Mouse (Mus musculus): ENCODE results near the gene Gadd45g. TPM values are rescaled to one million over a fixed set of nuclear protein-coding genes. Genes with fewer than 3 reads are reported as not detected.

The Gadd45g gene
- total and polyA plus RNA-seq, 2 experiments from 2014 or later = 30.4 to 46.6 TPM

DNA sequence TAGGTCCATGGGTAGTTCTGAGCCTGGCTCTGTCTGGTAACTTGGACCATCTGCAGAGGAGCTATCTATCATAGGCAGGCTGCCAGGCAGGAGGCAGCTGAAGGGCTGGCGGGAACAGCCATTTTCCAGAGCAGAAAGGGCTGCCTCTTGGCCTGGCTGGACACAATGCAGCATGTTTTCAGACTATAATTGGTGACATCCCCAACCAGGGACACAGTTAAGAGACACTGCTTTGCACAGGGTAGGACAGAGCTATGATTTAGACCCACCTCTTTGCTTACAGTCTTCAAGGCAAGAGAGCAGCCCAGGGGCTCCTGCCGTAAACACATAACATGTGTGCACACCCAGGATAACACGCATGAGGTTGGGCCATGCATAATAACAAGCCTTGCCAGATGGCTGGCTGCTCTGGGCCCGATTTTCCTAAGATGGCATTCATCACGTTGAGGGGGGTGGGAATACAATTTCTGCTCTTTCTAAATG lies 29.9 kb upstream of the Gadd45g start:
- no peaks in the 10 kb centered on the region for H3K27me3 ChIP-seq (ENCODE audit: control insufficient read depth, insufficient read depth, low read length)
- no peak overlapping the region for H3K9ac ChIP-seq (replicated peaks; ENCODE audit: low read depth, low read length)
- H3K27ac ChIP-seq (ENCODE audit: low read depth) = peak overlapping the region; percentile 36; the same call in 1 of the 2 replicates
- no peaks in the 10 kb centered on the region for H3K36me3 ChIP-seq (replicated peaks; ENCODE audit: control insufficient read depth, insufficient read depth, low read length)
- TF ChIP-seq EP300 (IDR thresholded peaks at IDR 0.05; ENCODE audit: low read depth) = no peak
- no peak for TF ChIP-seq CTCF (IDR thresholded peaks at IDR 0.05; ENCODE audit: low read depth)
- no peaks in the 10 kb centered on the region for H3K9me3 ChIP-seq (replicated peaks; ENCODE audit: control insufficient read depth, low read length)
- no peak for DNase-seq (ENCODE audit: low spot score)
- no peak overlapping the region for H3K4me2 ChIP-seq (ENCODE audit: low read depth, low read length)
- 60% methylated on average over 5 of the region's 5 CpGs for WGBS
- no peak overlapping the region for H3K4me3 ChIP-seq (ENCODE audit: low read depth, low read length)
- H3K4me1 ChIP-seq (ENCODE audit: control insufficient read depth, insufficient read depth) = peaks cover 10% of the 10 kb centered on the region
- no peak for ATAC-seq (ENCODE audit: insufficient read depth, low read depth)

DNA sequence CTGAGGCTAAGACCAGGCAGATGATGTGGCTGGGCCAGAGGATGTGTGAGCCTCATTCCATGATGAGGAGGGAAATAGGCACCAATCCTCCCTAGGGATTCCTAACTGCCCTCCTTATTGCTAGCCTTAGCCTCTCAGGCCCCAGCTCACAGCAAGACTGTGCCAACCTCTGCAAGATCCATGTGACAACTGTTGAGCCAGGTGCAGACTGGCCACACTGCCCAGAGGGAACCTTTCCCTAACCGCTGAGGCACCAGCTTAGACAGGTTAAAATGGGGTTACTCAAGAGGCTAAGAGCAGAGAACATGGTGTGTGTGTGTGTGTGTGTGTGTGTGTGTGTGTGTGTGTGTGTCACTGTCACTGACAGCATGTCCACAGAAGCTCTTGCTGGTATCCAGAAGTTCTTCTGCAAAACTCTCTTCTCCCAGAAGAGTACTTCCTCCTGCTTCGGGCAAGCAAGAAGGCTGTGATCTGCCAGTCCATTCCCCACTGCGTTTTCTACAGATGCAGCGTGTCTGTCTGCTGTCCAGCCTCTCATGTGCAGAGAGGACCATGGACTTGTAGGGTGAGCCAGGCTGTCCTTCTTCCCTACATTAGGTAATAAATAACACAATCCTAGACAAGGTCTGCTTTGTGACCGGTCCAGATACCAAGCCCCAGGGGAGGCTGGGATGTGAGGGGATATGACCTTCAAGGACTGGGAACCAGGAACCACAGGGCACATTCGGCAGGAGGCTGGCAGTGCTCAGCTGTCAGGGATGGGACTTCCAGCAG lies 28.1 kb upstream of the Gadd45g start:
- H3K9ac ChIP-seq (replicated peaks; ENCODE audit: low read depth, low read length) = no peak overlapping the region
- TF ChIP-seq EP300 (IDR thresholded peaks at IDR 0.05; ENCODE audit: low read depth) = no peak
- no peak for TF ChIP-seq CTCF (IDR thresholded peaks at IDR 0.05; ENCODE audit: low read depth)
- peaks cover 10% of the 10 kb centered on the region for H3K4me1 ChIP-seq (ENCODE audit: control insufficient read depth, insufficient read depth)
- no peaks in the 10 kb centered on the region for H3K27me3 ChIP-seq (ENCODE audit: control insufficient read depth, insufficient read depth, low read length)
- ATAC-seq (ENCODE audit: insufficient read depth, low read depth) (no peak), DNase-seq (ENCODE audit: low spot score) (no peak)
- no peaks in the 10 kb centered on the region for H3K9me3 ChIP-seq (replicated peaks; ENCODE audit: control insufficient read depth, low read length)
- H3K4me2 ChIP-seq (ENCODE audit: low read depth, low read length) = no peak overlapping the region
- H3K4me3 ChIP-seq (ENCODE audit: low read depth, low read length) = no peak overlapping the region
- H3K36me3 ChIP-seq (replicated peaks; ENCODE audit: control insufficient read depth, insufficient read depth, low read length) = no peaks in the 10 kb centered on the region
- H3K27ac ChIP-seq (ENCODE audit: low read depth) = no peak overlapping the region
- WGBS = 50% methylated on average over 6 of the region's 6 CpGs

DNA sequence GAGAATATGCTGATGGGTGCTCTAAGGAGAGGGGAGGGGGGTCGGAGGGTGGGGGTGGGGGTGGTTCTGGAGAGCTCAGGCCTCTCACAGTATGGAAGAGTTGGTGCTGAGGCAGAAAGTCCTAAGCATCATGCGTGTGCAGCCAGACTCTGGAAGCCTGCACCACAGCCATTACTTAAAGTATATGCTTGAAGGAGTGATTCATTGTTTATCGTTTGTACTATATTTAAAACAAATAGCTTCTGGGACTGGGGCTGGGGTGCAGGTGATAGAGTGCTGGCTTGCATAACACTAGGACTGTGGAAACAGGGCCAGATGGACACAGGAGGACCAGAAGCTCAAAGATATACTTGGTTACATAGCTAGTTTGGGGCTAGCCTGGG lies 27.5 kb upstream of the Gadd45g start:
- ATAC-seq (ENCODE audit: insufficient read depth, low read depth) (no peak), DNase-seq (ENCODE audit: low spot score) (no peak)
- Histone ChIP-seq H3K4me3 (ENCODE audit: low read depth, low read length) (no peak overlapping the region), H3K9ac (replicated peaks; ENCODE audit: low read depth, low read length) (no peak overlapping the region), H3K4me2 (ENCODE audit: low read depth, low read length) (no peak overlapping the region), H3K27me3 (ENCODE audit: control insufficient read depth, insufficient read depth, low read length) (no peaks in the 10 kb centered on the region), H3K4me1 (ENCODE audit: control insufficient read depth, insufficient read depth) (peaks cover 10% of the 10 kb centered on the region), H3K9me3 (replicated peaks; ENCODE audit: control insufficient read depth, low read length) (no peaks in the 10 kb centered on the region), H3K27ac (ENCODE audit: low read depth) (no peak overlapping the region), H3K36me3 (replicated peaks; ENCODE audit: control insufficient read depth, insufficient read depth, low read length) (no peaks in the 10 kb centered on the region)
- 51% methylated on average over 3 of the region's 3 CpGs for WGBS
- TF ChIP-seq CTCF (IDR thresholded peaks at IDR 0.05; ENCODE audit: low read depth) (no peak), EP300 (IDR thresholded peaks at IDR 0.05; ENCODE audit: low read depth) (no peak)

DNA sequence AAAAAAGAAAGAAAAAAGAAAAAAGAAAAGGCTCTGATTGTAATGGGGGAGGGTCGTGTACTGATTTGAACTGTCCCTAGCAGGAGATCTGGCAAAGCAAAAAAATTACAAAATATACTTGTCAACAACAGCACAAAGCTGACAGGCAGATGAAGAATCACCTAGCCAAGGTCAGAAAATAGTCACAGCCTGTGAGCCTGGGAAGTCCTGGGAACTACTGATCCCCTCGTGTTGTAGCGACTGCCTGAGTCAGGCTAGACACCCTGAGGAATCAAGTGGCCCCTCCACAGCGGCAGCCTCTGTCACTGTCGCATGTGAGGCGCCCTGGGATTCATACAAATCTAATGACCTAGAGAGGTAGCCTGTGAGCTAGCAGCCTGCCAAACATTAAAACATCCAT lies 27.1 kb upstream of the Gadd45g start:
- H3K9me3 ChIP-seq (replicated peaks; ENCODE audit: control insufficient read depth, low read length) = no peaks in the 10 kb centered on the region
- ATAC-seq (ENCODE audit: insufficient read depth, low read depth) (no peak), DNase-seq (ENCODE audit: low spot score) (no peak)
- no peak overlapping the region for H3K4me2 ChIP-seq (ENCODE audit: low read depth, low read length)
- 67% methylated on average over 6 of the region's 6 CpGs for WGBS
- TF ChIP-seq EP300 (IDR thresholded peaks at IDR 0.05; ENCODE audit: low read depth) = no peak
- TF ChIP-seq CTCF (IDR thresholded peaks at IDR 0.05; ENCODE audit: low read depth) = no peak
- H3K27me3 ChIP-seq (ENCODE audit: control insufficient read depth, insufficient read depth, low read length) = no peaks in the 10 kb centered on the region
- peaks cover 10% of the 10 kb centered on the region for H3K4me1 ChIP-seq (ENCODE audit: control insufficient read depth, insufficient read depth)
- no peak overlapping the region for H3K9ac ChIP-seq (replicated peaks; ENCODE audit: low read depth, low read length)
- no peak overlapping the region for H3K27ac ChIP-seq (ENCODE audit: low read depth)
- H3K4me3 ChIP-seq (ENCODE audit: low read depth, low read length) = no peak overlapping the region
- H3K36me3 ChIP-seq (replicated peaks; ENCODE audit: control insufficient read depth, insufficient read depth, low read length) = no peaks in the 10 kb centered on the region

DNA sequence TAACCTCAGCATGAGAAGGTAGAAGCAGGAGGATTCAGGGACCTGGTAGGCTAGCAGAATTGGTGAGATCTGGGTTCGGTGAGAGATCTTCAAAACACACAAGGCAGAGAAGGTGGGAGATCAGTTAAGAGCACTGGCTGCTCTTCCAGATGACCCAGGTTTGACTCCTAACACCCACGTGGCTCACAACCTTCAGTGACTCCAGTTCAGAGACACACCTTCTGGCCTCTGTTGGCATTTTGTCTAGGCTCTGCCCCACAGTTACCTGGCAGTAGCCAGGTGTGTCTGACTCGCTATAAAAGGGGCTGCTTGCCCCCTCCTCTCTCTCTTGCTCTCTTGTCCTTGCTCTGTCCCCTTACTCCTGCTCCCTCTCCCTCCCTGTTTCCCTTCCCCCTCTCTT lies 24.5 kb upstream of the Gadd45g start:
- Histone ChIP-seq H3K4me3 (ENCODE audit: low read depth, low read length) (no peak overlapping the region), H3K27ac (ENCODE audit: low read depth) (no peak overlapping the region), H3K36me3 (replicated peaks; ENCODE audit: control insufficient read depth, insufficient read depth, low read length) (no peaks in the 10 kb centered on the region), H3K4me1 (ENCODE audit: control insufficient read depth, insufficient read depth) (peaks cover 2% of the 10 kb centered on the region; the same call in 1 of the 2 replicates), H3K9ac (replicated peaks; ENCODE audit: low read depth, low read length) (no peak overlapping the region), H3K27me3 (ENCODE audit: control insufficient read depth, insufficient read depth, low read length) (no peaks in the 10 kb centered on the region), H3K9me3 (replicated peaks; ENCODE audit: control insufficient read depth, low read length) (no peaks in the 10 kb centered on the region), H3K4me2 (ENCODE audit: low read depth, low read length) (no peak overlapping the region)
- WGBS = 63% methylated on average over 3 of the region's 3 CpGs
- DNase-seq (ENCODE audit: low spot score) (no peak), ATAC-seq (ENCODE audit: insufficient read depth, low read depth) (no peak)
- TF ChIP-seq EP300 (IDR thresholded peaks at IDR 0.05; ENCODE audit: low read depth) = no peak
- TF ChIP-seq CTCF (IDR thresholded peaks at IDR 0.05; ENCODE audit: low read depth) = no peak

Data from heart, postnatal 0 days (tissue).